Mouse (Mus musculus) midbrain, embryonic 12.5 days (tissue): Measurements from ENCODE around the gene Gna14. TPM values are rescaled to one million over a fixed set of nuclear protein-coding genes. Genes with fewer than 3 reads are reported as not detected.
A peak's percentile ranks its signal among the peaks of the same experiment; 100 is the strongest.

ENCODE experiments used
- ATAC-seq: fragments of 200-750 bp; cut with Nextera tagmentation; 2 replicates; pipeline ENCODE4 v1.8.0; 2017; ENCODE audit warnings: low read depth, moderate TSS enrichment, moderate library complexity; ENCODE audit not compliant: low FRiP score
- H3K27ac ChIP-seq: fragments of 300-500 bp; sonication (generic); replicated peaks from 2 replicates; pipeline ENCODE4 v1.5.1; 2016; ENCODE audit warnings: mild to moderate bottlenecking
- H3K27me3 ChIP-seq: fragments of 300-500 bp; sonication (generic); 2 replicates; pipeline ENCODE4 v1.6.1; 2016; ENCODE audit warnings: mild to moderate bottlenecking
- H3K36me3 ChIP-seq: fragments of 300-500 bp; sonication (generic); 2 replicates; pipeline ENCODE4 v1.6.1; 2016
- H3K4me1 ChIP-seq: fragments of 300-500 bp; sonication (generic); 2 replicates; pipeline ENCODE4 v1.6.1; 2016
- H3K4me2 ChIP-seq: fragments of 300-500 bp; sonication (generic); replicated peaks from 2 replicates; pipeline ENCODE4 v1.6.1; 2016; ENCODE audit warnings: mild to moderate bottlenecking, moderate library complexity
- H3K4me3 ChIP-seq: fragments of 300-500 bp; sonication (generic); 2 replicates; pipeline ENCODE4 v1.5.1; 2016; ENCODE audit warnings: mild to moderate bottlenecking
- H3K9ac ChIP-seq: fragments of 300-500 bp; sonication (generic); replicated peaks from 2 replicates; pipeline ENCODE4 v1.6.1; 2016; ENCODE audit warnings: mild to moderate bottlenecking, moderate library complexity
- H3K9me3 ChIP-seq: fragments of 300-500 bp; sonication (generic); 2 replicates; pipeline ENCODE4 v1.6.1; 2016; ENCODE audit warnings: mild to moderate bottlenecking
- WGBS: fragments of 180-500 bp; shearing (Covaris S2); methylation state at CpG from one replicate; pipeline ENCODE4 v1.1.7; 2016; 5-methylcytosine and 5-hydroxymethylcytosine counted together
- polyA plus RNA-seq: library from polyadenylated mRNA; unstranded; fragments of >200 nt; fragmentation: Nextera tagmentation; extraction: Ambion mirVana; gene quantifications from 2 replicates; pipeline ENCODE4 v1.2.1, GENCODE M21; 2016

Gna14 gene
- 0.51 and 0.77 TPM in 2 replicates for polyA plus RNA-seq

DNA sequence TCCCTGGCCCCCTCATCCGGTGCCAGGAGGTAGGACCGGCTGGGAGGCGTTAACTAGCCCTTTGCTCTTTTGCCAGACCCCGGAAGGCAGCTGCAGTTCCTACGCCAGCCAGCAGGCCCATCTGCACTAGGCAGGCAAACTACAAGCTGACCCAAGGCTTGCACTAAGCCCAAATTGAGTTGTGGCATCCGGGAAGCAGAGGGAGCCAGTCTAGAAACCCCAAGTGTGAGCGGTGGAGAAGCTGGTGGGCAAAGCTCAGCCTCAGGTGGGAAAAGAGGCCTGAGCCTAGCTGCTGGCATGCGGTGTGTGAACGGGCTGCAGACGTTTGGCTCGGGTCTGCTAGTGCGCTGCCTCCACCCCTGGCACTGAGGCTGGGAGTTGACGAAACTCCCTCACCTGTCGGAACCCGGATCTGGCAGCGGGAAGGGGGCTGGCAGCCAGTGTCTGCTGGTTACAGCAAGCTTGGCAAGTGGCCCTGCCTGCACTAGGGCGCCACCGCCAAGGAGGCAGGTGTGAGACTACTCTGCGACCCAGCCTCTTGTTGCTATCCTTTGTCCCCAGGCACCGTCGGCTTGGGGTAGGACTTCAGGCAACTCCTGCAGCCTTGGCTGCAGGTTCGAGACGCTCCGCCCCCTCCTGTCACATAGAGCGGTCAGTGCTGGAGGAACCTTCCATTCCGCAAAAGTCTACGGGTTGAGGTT lies at the start of gene Gna14:
Gene Gna14, plus strand, starts transcription at position 232 of the 701 bp plus-strand sequence.
- no peaks in the 10 kb centered on the region for H3K9me3 ChIP-seq
- peak; percentile 74 for ATAC-seq
- peaks cover 23% of the 10 kb centered on the region for H3K4me1 ChIP-seq
- H3K27ac ChIP-seq: no peak within 1 kb of the TSS
- no peak within 1 kb of the TSS for H3K9ac ChIP-seq
- 1% methylated on average over 27 of the region's 27 CpGs for WGBS
- H3K4me3 ChIP-seq: peak within 1 kb of the TSS; percentile 38
- peaks cover 64% of the 10 kb centered on the region for H3K27me3 ChIP-seq
- H3K36me3 ChIP-seq: no peaks in the 10 kb centered on the region
- H3K4me2 ChIP-seq: peak within 1 kb of the TSS; percentile 60

DNA sequence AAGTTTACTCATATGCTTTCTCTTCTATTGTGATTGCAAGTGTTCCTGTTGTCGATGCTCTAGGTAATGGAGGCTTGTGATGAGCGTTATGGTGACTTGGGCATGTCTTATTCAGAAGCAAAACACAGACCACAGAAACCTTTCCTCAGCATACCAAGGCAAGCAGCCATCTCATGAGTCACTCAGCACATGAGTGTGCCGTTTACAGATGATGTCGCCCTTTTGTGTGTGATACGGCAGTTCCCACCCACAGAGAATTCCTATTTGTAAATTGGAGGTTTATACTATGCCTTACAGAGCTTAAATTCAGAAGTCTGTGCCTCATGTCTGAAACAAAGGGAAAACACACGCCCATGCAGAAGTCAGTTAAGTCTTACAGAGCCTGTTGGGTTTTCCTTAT lies 49.0 kb upstream of the Gna14 start:
- Histone ChIP-seq H3K27me3 (no peaks in the 10 kb centered on the region), H3K27ac (no peak overlapping the region), H3K4me2 (no peak overlapping the region), H3K4me1 (peaks cover 18% of the 10 kb centered on the region), H3K4me3 (no peak overlapping the region), H3K36me3 (peaks cover 22% of the 10 kb centered on the region; the same call in 1 of the 2 replicates), H3K9me3 (no peaks in the 10 kb centered on the region), H3K9ac (no peak overlapping the region)
- no peak for ATAC-seq
- 78% methylated on average over 6 of the region's 6 CpGs for WGBS

DNA sequence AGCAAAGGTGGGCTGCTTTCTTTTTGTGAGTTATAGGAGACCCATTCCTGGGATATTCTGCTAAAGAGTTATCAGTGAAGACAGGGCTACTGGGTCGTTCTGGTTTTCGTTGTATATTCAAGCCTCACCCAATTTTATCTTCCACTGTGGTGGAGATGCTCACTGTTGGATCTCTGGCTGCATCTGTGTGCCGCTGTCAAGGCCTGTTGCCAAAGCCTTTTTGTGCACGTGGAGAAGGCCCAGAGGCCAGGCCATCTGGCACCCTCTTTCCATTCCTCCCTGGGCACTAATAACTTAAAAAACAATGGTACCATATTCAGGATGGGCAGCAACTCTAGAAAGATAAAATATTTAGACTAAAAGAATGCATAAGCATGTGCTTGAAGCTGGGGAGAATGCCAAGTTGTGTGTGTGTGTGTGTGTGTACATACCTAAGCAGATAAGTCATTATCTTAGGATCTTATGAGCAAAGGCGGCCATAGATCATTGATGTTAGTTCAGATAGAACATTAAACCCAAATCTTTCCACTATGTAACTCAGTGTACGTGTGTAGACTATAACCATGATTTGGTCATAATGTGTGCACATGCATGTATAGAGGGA lies 45.3 kb upstream of the Gna14 start:
- no peak for ATAC-seq

DNA sequence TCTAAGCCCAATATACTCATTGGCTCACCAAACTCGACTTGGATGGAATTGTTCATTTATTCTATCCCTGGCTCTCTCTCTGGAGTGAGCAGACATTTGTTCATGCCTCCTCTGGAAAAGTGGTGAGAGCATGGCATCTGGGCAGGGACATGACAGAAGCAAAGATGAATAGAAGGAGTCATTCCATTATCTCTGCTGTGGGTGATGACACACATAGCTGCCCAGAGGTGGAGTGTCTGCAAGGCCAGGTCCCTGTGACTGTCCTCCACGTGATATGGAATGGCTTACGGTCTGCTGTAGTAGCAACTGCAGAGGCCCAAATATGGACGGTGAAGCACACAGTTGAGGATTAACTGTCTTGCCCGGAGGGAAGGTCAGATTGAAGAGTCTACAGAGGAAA lies 41.2 kb upstream of the Gna14 start:
- Histone ChIP-seq H3K4me1 (no peaks in the 10 kb centered on the region; the same call in 1 of the 2 replicates), H3K9me3 (no peaks in the 10 kb centered on the region), H3K27me3 (no peaks in the 10 kb centered on the region), H3K9ac (no peak overlapping the region), H3K27ac (no peak overlapping the region), H3K4me3 (no peak overlapping the region), H3K36me3 (0 out of 2 replicates have a peak, but pooled peaks cover 3% of the 10 kb centered on the region), H3K4me2 (no peak overlapping the region)
- ATAC-seq: no peak
- WGBS: 95% methylated on average over 5 of the region's 5 CpGs

More for the DNA sequence above, 45.3 kb upstream of the Gna14 start:
- Histone ChIP-seq H3K27ac (no peak overlapping the region), H3K4me2 (no peak overlapping the region), H3K27me3 (no peaks in the 10 kb centered on the region), H3K9me3 (no peaks in the 10 kb centered on the region), H3K4me3 (no peak overlapping the region), H3K36me3 (peaks cover 10% of the 10 kb centered on the region; the same call in 1 of the 2 replicates), H3K4me1 (peaks cover 18% of the 10 kb centered on the region), H3K9ac (no peak overlapping the region)
- WGBS: 87% methylated on average over 6 of the region's 6 CpGs

DNA sequence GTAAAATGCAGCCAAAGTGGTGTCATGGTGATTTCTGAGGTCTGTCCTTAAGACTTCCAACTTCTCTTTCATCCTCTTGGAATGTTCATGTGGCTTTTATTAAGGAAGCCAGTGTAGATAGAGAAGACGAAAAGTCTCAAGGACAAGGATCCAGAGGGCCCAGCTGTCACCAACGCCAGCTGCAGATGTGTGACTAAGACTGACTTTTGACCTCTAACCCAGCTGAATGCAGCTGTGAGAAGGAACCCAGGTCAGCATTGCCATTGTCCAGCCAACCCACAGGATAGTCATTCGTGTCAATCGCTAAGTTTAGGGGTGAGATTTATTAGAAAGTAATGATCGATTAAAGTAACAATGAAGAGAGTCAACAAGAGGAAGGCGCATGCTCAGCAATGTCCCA lies 32.5 kb upstream of the Gna14 start:
- no peak overlapping the region for H3K27ac ChIP-seq
- WGBS: 80% methylated on average over 6 of the region's 6 CpGs
- H3K4me1 ChIP-seq: no peaks in the 10 kb centered on the region
- no peaks in the 10 kb centered on the region for H3K27me3 ChIP-seq
- no peak for ATAC-seq
- H3K9ac ChIP-seq: no peak overlapping the region
- H3K9me3 ChIP-seq: no peaks in the 10 kb centered on the region
- H3K36me3 ChIP-seq: no peaks in the 10 kb centered on the region
- no peak overlapping the region for H3K4me3 ChIP-seq
- H3K4me2 ChIP-seq: no peak overlapping the region

DNA sequence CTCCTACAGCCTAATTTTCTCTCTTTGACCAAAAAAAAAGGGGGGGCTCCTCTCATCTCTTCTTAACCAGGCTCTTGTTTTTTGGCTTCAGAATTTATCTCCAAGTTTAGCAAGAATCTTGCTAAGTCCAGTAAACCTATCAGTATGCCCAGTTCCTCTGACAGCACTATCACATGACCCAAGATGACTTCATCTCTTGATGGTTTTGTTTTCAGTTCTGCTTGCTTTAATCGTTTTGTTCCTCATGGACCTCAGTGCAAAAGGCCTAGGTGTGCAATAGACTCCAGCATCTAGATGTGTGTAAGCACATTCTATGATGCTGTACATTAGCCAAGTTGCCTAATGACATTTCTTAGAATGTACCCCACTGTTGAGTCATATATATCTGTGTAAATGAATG lies 27.8 kb upstream of the Gna14 start:
- Histone ChIP-seq H3K27me3 (no peaks in the 10 kb centered on the region), H3K4me2 (no peak overlapping the region), H3K9ac (no peak overlapping the region), H3K9me3 (no peaks in the 10 kb centered on the region), H3K4me1 (no peaks in the 10 kb centered on the region), H3K4me3 (no peak overlapping the region), H3K36me3 (no peaks in the 10 kb centered on the region), H3K27ac (no peak overlapping the region)
- no peak for ATAC-seq
- 79% methylated on average over 1 of the region's 1 CpGs for WGBS

DNA sequence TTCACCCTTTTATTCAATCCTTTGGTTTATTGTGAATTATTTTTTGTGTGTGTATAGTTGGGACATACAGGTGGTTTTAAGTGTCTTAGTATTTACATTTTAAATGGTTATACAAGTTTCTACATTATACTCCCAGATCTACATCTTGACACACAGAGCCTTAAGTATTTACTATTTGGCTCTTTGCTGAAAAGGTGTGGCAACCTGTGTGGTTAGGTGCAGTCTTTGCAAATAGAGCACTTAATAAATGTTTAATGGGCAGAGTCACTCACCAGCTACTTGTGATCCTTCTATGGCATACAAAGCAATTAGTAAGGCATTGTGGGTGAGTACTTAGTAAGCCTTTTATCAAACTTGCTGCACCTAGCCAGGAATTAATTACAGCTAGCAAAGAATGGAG lies 24.3 kb upstream of the Gna14 start:
- H3K27ac ChIP-seq: no peak overlapping the region
- H3K9me3 ChIP-seq: no peaks in the 10 kb centered on the region
- H3K4me2 ChIP-seq: no peak overlapping the region
- H3K36me3 ChIP-seq: no peaks in the 10 kb centered on the region
- no peak for ATAC-seq
- H3K27me3 ChIP-seq: no peaks in the 10 kb centered on the region
- H3K9ac ChIP-seq: no peak overlapping the region
- H3K4me1 ChIP-seq: no peaks in the 10 kb centered on the region
- no peak overlapping the region for H3K4me3 ChIP-seq

DNA sequence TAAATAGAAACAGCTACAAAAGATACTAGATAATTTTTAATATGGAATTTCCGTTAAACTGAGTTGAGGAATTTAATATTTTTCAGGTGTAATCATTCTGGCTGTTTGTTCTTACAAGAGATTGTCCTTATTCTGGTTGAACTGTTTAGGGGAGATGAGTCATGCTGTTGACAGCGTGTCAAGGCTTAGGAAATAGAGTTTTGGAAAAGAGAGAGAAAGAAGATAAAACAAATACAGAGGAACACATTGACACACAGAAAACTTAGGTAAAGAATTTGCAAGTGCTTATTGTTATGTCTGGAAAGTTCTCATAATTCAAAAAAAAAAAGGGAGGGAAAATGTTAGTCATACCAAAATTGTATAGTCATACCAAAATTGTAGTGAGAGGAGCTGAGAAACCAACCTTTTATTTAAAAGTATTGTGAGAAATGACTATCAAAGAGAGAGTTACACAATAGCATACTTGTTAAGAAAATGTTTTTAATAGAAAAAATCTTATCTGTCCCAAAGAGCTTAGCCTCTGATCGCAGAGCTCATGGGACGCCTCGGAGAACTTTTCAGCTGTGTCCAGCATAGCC lies 17.4 kb upstream of the Gna14 start:
- ATAC-seq: no peak
- H3K9ac ChIP-seq: no peak overlapping the region
- H3K36me3 ChIP-seq: no peaks in the 10 kb centered on the region
- no peak overlapping the region for H3K27ac ChIP-seq
- 91% methylated on average over 5 of the region's 5 CpGs for WGBS
- no peak overlapping the region for H3K4me2 ChIP-seq
- H3K4me1 ChIP-seq: no peaks in the 10 kb centered on the region
- H3K27me3 ChIP-seq: no peaks in the 10 kb centered on the region
- H3K9me3 ChIP-seq: no peaks in the 10 kb centered on the region
- H3K4me3 ChIP-seq: no peak overlapping the region

DNA sequence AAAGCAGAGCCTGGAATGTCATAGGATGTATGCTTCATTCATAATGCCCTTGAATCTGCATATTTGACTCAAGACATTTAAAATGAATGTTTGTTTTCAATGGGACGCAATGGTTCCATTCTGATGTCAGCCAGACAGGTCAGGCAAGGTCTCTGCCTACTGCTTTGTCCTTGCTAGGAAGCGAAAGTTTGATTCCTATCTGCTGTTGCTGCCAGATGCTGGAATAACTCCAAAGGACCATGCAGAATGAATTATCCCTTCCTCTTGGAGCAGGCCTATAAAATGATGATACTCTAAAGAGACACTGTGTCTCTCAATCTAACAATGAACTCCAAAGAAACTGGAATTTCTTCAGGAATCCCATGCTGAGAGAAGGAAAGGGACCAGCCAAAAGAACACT lies 10.0 kb upstream of the Gna14 start:
- WGBS: 83% methylated on average over 2 of the region's 2 CpGs
- H3K9me3 ChIP-seq: peaks cover 11% of the 10 kb centered on the region
- no peaks in the 10 kb centered on the region for H3K4me1 ChIP-seq
- H3K27ac ChIP-seq: no peak overlapping the region
- no peak overlapping the region for H3K4me3 ChIP-seq
- no peaks in the 10 kb centered on the region for H3K27me3 ChIP-seq
- no peaks in the 10 kb centered on the region for H3K36me3 ChIP-seq
- H3K4me2 ChIP-seq: no peak overlapping the region
- no peak overlapping the region for H3K9ac ChIP-seq
- no peak for ATAC-seq

DNA sequence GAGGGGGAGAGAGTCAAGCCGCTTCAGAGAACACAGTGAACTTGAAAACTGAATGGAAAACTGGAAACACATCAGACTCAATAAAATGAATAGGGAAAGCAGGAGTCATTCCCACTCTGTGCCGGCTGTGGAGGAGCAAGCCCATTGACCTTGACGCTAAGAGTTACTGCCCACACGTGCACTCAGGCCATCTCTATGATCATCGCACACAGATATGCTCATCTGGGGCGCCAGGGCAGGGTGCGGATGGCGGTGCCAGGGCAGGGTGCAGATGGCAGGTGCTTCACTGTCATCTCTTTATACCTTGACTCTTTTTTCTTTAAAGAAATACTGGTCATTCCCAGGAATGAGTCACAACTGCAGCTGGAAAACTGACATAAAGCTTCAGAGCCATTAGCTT lies 4.2 kb upstream of the Gna14 start:
- no peak for ATAC-seq
- Histone ChIP-seq H3K9ac (no peak overlapping the region), H3K4me2 (no peak overlapping the region), H3K4me1 (peaks cover 14% of the 10 kb centered on the region), H3K9me3 (peaks cover 11% of the 10 kb centered on the region), H3K36me3 (no peaks in the 10 kb centered on the region), H3K27me3 (peaks cover 27% of the 10 kb centered on the region), H3K4me3 (no peak overlapping the region), H3K27ac (no peak overlapping the region)
- 83% methylated on average over 8 of the region's 8 CpGs for WGBS

DNA sequence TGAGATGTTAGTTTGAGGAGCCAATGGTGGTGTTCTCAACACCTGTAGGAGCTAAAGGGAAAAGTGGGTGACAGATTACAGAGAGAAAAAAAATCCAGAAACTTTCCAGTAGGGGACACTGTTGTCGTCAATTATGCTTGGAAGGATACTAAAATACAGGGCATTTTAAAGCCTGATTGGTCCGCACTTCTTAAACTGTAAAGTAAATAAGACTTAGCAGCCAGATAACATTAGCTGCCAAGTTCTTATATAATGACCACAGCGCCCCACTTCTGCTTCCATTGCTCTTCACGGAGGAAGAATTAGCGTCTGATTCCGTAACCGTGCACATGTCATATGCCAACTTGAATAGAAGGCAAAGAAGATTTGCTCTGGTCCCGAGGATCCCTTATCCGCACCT lies 683 bp upstream of the Gna14 start:
- peaks cover 62% of the 10 kb centered on the region for H3K27me3 ChIP-seq
- peaks cover 23% of the 10 kb centered on the region for H3K4me1 ChIP-seq
- H3K9ac ChIP-seq: no peak overlapping the region

DNA sequence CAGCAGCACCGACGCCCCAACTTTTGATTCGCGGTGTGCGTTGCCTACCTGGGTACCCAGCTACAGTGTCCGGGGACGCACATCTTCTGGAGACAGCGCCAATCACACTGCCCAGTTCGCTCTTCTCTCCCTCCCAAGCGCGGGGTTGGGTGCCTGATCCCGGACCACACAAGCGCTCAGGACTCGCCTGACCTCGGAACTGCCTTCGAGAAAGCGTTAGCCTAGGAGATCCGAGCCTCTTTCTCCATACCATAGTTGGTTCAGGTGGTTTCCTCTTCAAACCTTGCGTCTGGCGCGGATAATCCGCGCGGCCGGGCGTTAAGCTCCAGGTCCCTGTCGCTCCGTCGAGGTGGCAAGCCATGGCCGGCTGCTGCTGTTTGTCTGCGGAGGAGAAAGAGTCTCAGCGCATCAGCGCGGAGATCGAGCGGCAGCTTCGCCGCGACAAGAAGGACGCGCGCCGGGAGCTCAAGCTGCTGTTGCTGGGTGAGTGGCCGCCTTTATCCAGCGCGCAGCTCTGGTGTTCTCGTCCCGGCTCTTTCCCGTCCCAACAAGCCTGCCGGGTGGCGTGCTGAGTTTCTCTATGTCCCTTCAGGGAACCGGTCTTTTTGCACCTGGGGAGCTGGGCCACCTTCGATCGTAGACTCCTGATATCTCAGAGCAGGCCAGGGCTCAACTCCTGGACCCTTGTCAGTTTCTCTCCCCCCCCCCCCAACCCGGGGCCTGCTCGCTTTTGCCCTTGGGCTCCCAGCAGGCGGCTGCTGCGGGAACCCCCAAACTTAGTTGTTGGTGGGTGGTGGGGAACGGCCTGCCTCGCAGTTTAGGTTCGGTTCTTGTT lies 990 bp downstream of the Gna14 start:
- no peaks in the 10 kb centered on the region for H3K9me3 ChIP-seq
- no peak overlapping the region for H3K9ac ChIP-seq
- H3K4me3 ChIP-seq: peak overlapping the region; percentile 38
- H3K27me3 ChIP-seq: peaks cover 64% of the 10 kb centered on the region
- 2% methylated on average over 61 of the region's 61 CpGs for WGBS
- no peak overlapping the region for H3K27ac ChIP-seq
- peak; percentile 19; the same call in 1 of the 2 replicates for ATAC-seq
- H3K36me3 ChIP-seq: no peaks in the 10 kb centered on the region
- H3K4me2 ChIP-seq: peak overlapping the region; percentile 60
- H3K4me1 ChIP-seq: peaks cover 23% of the 10 kb centered on the region

More for the DNA sequence above, 683 bp upstream of the Gna14 start:
- Histone ChIP-seq H3K4me3 (peak overlapping the region; percentile 38; the same call in 1 of the 2 replicates), H3K4me2 (peak overlapping the region; percentile 60), H3K9me3 (no peaks in the 10 kb centered on the region), H3K36me3 (no peaks in the 10 kb centered on the region), H3K27ac (no peak overlapping the region)
- WGBS: 21% methylated on average over 9 of the region's 9 CpGs
- ATAC-seq: no peak
